Mouse (Mus musculus): ENCODE results near the gene Nek10. TPM values are rescaled to one million over a fixed set of nuclear protein-coding genes. Genes with fewer than 3 reads are reported as not detected.
A peak's percentile ranks its signal among the peaks of the same experiment; 100 is the strongest.
"Not testable (repeated sequence)": the region's sequence is repeated elsewhere in the genome, so short reads cannot be mapped to it uniquely, and the experiment has no call there.

Gene Nek10
- polyA plus RNA-seq, 1 experiment: 0.01 TPM

GRCm38 (mm10) chr14:14984710-14985647, 181.8 kb downstream of the Nek10 start:
- 49% methylated on average over 11 of the region's 11 CpGs for WGBS
- peak; percentile 5 to 41 for DNase-seq (ENCODE audit: low read depth in 1 of 2, low spot score in 2 of 2)
- no peaks in the 10 kb centered on the region for H3K27me3 ChIP-seq (ENCODE audit: control insufficient read depth, insufficient read depth, low read length)
- H3K4me1 ChIP-seq (ENCODE audit: control insufficient read depth, insufficient read depth, insufficient read length): no peaks in the 10 kb centered on the region
- H3K27ac ChIP-seq (ENCODE audit: insufficient read depth, low read length): no peak overlapping the region
- H3K36me3 ChIP-seq (ENCODE audit: control insufficient read depth, insufficient read depth, low read length): no peaks in the 10 kb centered on the region
- no peak overlapping the region for H3K4me3 ChIP-seq (ENCODE audit: extremely low read depth, insufficient read depth, insufficient read length)
- TF ChIP-seq POLR2A (IDR thresholded peaks at IDR 0.05; ENCODE audit: low read depth, low read length) (no peak), CTCF (IDR thresholded peaks at IDR 0.05; ENCODE audit: extremely low read depth, insufficient read depth, insufficient read length, insufficient replicate concordance) (peak; percentile 84; the same call in 1 of the 2 replicates)

- no peak for DNase-seq (ENCODE audit: low read depth in 1 of 2, low spot score in 2 of 2)
- no peaks in the 10 kb centered on the region for H3K4me1 ChIP-seq (ENCODE audit: control insufficient read depth, insufficient read depth, insufficient read length)
- TF ChIP-seq CTCF (IDR thresholded peaks at IDR 0.05; ENCODE audit: extremely low read depth, insufficient read depth, insufficient read length, insufficient replicate concordance): no peak
- no peak for TF ChIP-seq POLR2A (IDR thresholded peaks at IDR 0.05; ENCODE audit: low read depth, low read length)
- H3K27me3 ChIP-seq (ENCODE audit: control insufficient read depth, insufficient read depth, low read length): no peaks in the 10 kb centered on the region
- no peak overlapping the region for H3K27ac ChIP-seq (ENCODE audit: insufficient read depth, low read length)
- WGBS: 73% methylated on average over 1 of the region's 1 CpGs
- H3K36me3 ChIP-seq (ENCODE audit: control insufficient read depth, insufficient read depth, low read length): no peaks in the 10 kb centered on the region
- H3K4me3 ChIP-seq (ENCODE audit: extremely low read depth, insufficient read depth, insufficient read length): no peak overlapping the region
Measured at GRCm38 (mm10) chr14:14987403-14987802, 184.2 kb downstream of the Nek10 start.

GRCm38 (mm10) chr14:14991642-14992041, 188.4 kb downstream of the Nek10 start:
- TF ChIP-seq POLR2A (IDR thresholded peaks at IDR 0.05; ENCODE audit: low read depth, low read length) (no peak), CTCF (IDR thresholded peaks at IDR 0.05; ENCODE audit: extremely low read depth, insufficient read depth, insufficient read length, insufficient replicate concordance) (no peak)
- no peaks in the 10 kb centered on the region for H3K4me1 ChIP-seq (ENCODE audit: control insufficient read depth, insufficient read depth, insufficient read length)
- no peak overlapping the region for H3K4me3 ChIP-seq (ENCODE audit: extremely low read depth, insufficient read depth, insufficient read length)
- no peak for DNase-seq (ENCODE audit: low read depth in 1 of 2, low spot score in 2 of 2)
- 64% methylated on average over 2 of the region's 2 CpGs for WGBS
- no peak overlapping the region for H3K27ac ChIP-seq (ENCODE audit: insufficient read depth, low read length)
- H3K36me3 ChIP-seq (ENCODE audit: control insufficient read depth, insufficient read depth, low read length): no peaks in the 10 kb centered on the region
- no peaks in the 10 kb centered on the region for H3K27me3 ChIP-seq (ENCODE audit: control insufficient read depth, insufficient read depth, low read length)

DNA sequence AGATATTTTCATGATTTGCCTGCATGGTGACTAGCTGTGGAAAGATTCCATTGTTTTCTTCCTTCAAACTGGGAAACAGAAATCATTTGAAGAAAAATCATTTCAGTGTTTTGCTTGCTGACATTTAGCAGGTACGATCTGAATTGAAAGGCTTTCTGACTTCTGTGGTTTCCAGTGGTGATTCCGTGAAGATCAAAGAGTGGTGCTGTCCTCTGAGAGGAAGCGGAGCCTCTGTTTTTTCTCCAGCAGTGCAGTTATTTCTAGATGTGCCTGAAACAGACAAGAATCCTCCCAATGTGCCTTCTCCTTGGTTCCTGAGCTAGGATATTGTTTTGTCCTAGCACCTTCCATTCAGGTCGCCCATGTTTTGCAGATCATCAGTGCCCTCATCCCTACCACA, 208.2 kb downstream of the Nek10 start:
- 67% methylated on average over 4 of the region's 4 CpGs for WGBS
- DNase-seq (ENCODE audit: low read depth in 1 of 2, low spot score in 2 of 2): no peak
- H3K27me3 ChIP-seq (ENCODE audit: control insufficient read depth, insufficient read depth, low read length): no peaks in the 10 kb centered on the region
- no peaks in the 10 kb centered on the region for H3K36me3 ChIP-seq (ENCODE audit: control insufficient read depth, insufficient read depth, low read length)
- H3K27ac ChIP-seq (ENCODE audit: insufficient read depth, low read length): no peak overlapping the region
- H3K4me1 ChIP-seq (ENCODE audit: control insufficient read depth, insufficient read depth, insufficient read length): no peaks in the 10 kb centered on the region
- H3K4me3 ChIP-seq (ENCODE audit: extremely low read depth, insufficient read depth, insufficient read length): no peak overlapping the region
- TF ChIP-seq CTCF (IDR thresholded peaks at IDR 0.05; ENCODE audit: extremely low read depth, insufficient read depth, insufficient read length, insufficient replicate concordance) (no peak), POLR2A (IDR thresholded peaks at IDR 0.05; ENCODE audit: low read depth, low read length) (no peak)

- WGBS: 88% methylated on average over 2 of the region's 2 CpGs
- no peak overlapping the region for H3K27ac ChIP-seq (ENCODE audit: insufficient read depth, low read length)
- no peak for DNase-seq (ENCODE audit: low read depth in 1 of 2, low spot score in 2 of 2)
- no peak overlapping the region for H3K4me3 ChIP-seq (ENCODE audit: extremely low read depth, insufficient read depth, insufficient read length)
- H3K27me3 ChIP-seq (ENCODE audit: control insufficient read depth, insufficient read depth, low read length): no peaks in the 10 kb centered on the region
- H3K36me3 ChIP-seq (ENCODE audit: control insufficient read depth, insufficient read depth, low read length): no peaks in the 10 kb centered on the region
- TF ChIP-seq POLR2A (IDR thresholded peaks at IDR 0.05; ENCODE audit: low read depth, low read length): no peak
- no peak for TF ChIP-seq CTCF (IDR thresholded peaks at IDR 0.05; ENCODE audit: extremely low read depth, insufficient read depth, insufficient read length, insufficient replicate concordance)
- no peaks in the 10 kb centered on the region for H3K4me1 ChIP-seq (ENCODE audit: control insufficient read depth, insufficient read depth, insufficient read length)
Measured at GRCm38 (mm10) chr14:15014799-15015198, 211.6 kb downstream of the Nek10 start.

DNA sequence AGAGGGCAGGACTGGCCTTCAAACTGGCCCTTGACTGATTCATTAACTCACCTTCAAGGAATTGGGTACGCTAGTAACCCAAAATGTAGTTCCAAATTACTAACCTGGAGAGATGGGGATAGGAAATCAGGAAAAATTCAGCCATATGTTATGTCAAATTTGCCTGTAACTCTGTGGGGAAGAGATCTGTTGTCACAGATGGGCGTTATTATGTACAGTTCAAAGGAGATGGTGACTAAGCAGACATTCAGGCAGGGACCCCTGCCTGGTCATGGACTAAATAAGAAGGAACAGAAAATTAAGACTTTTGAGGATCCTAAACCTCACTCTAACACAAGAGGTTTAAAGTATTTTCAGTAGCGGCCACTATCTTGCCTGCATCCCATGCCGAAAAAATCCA, 227.4 kb downstream of the Nek10 start:
- not testable (repeated sequence) for H3K36me3 ChIP-seq (ENCODE audit: control insufficient read depth, insufficient read depth, low read length); H3K27ac ChIP-seq (ENCODE audit: insufficient read depth, low read length); H3K27me3 ChIP-seq (ENCODE audit: control insufficient read depth, insufficient read depth, low read length); H3K4me1 ChIP-seq (ENCODE audit: control insufficient read depth, insufficient read depth, insufficient read length); H3K4me3 ChIP-seq (ENCODE audit: extremely low read depth, insufficient read depth, insufficient read length); DNase-seq (ENCODE audit: low read depth in 1 of 2, low spot score in 2 of 2)
- WGBS: 93% methylated on average over 4 of the region's 4 CpGs

- H3K4me1 ChIP-seq (ENCODE audit: control insufficient read depth, insufficient read depth, insufficient read length); H3K27me3 ChIP-seq (ENCODE audit: control insufficient read depth, insufficient read depth, low read length); H3K27ac ChIP-seq (ENCODE audit: insufficient read depth, low read length); DNase-seq (ENCODE audit: low read depth in 1 of 2, low spot score in 2 of 2); H3K36me3 ChIP-seq (ENCODE audit: control insufficient read depth, insufficient read depth, low read length); H3K4me3 ChIP-seq (ENCODE audit: extremely low read depth, insufficient read depth, insufficient read length): not testable (repeated sequence)
- 91% methylated on average over 8 of the region's 8 CpGs for WGBS
Measured at GRCm38 (mm10) chr14:15034638-15035037, 231.4 kb downstream of the Nek10 start.
